Mouse (Mus musculus): ENCODE measurements around the gene Naaa. TPM values are rescaled to one million over a fixed set of nuclear protein-coding genes. Genes with fewer than 3 reads are reported as not detected.

The Naaa gene
- polyA plus RNA-seq, 1 experiment from 2014 or later, result 6.3 TPM

Other genes with a start within 250 kb of the Naaa start
- gene Cdkl2, start 234.3 kb downstream of the Naaa start, polyA plus RNA-seq (2014; fragmentation: Nextera tagmentation; extraction: Ambion mirVana), result 1.1 and 1.5 TPM in 2 replicates
- gene G3bp2, start 194.5 kb downstream of the Naaa start, polyA plus RNA-seq (2014; fragmentation: Nextera tagmentation; extraction: Ambion mirVana), result 141 and 151 TPM in 2 replicates
- gene Uso1, start 140.2 kb downstream of the Naaa start, polyA plus RNA-seq (2014; fragmentation: Nextera tagmentation; extraction: Ambion mirVana), result 21.3 and 22.9 TPM in 2 replicates
- gene U90926, start 62.8 kb downstream of the Naaa start, polyA plus RNA-seq (2014; fragmentation: Nextera tagmentation; extraction: Ambion mirVana), result not detected in 2 replicates
- gene Ppef2, start 21.9 kb downstream of the Naaa start, polyA plus RNA-seq (2014; fragmentation: Nextera tagmentation; extraction: Ambion mirVana), result not detected in 2 replicates
- 23.4 and 25.8 TPM in 2 replicates for gene Sdad1, start 32.3 kb upstream of the Naaa start, polyA plus RNA-seq (2014; fragmentation: Nextera tagmentation; extraction: Ambion mirVana)
- gene Cxcl9, start 49.9 kb upstream of the Naaa start, polyA plus RNA-seq (2014; fragmentation: Nextera tagmentation; extraction: Ambion mirVana), result not detected in 2 replicates
- gene Art3, start 53.7 kb upstream of the Naaa start, polyA plus RNA-seq (2014; fragmentation: Nextera tagmentation; extraction: Ambion mirVana), result 59.2 and 60.2 TPM in 2 replicates
- gene Cxcl10, start 70.7 kb upstream of the Naaa start, polyA plus RNA-seq (2014; fragmentation: Nextera tagmentation; extraction: Ambion mirVana), result 0.74 and 1.2 TPM in 2 replicates
- 35.4 and 35.9 TPM in 2 replicates for gene Nup54, start 157.0 kb upstream of the Naaa start, polyA plus RNA-seq (2014; fragmentation: Nextera tagmentation; extraction: Ambion mirVana)
- 14.3 and 15.6 TPM in 2 replicates for gene Scarb2, start 228.7 kb upstream of the Naaa start, polyA plus RNA-seq (2014; fragmentation: Nextera tagmentation; extraction: Ambion mirVana)

Data from heart, embryonic 14.5 days (tissue).